Mouse (Mus musculus): ENCODE results near the gene Meis1. TPM values are rescaled to one million over a fixed set of nuclear protein-coding genes. Genes with fewer than 3 reads are reported as not detected.

The Meis1 gene
- total RNA-seq, 2 experiments from 2014 or later: 3.5 to 8.0 TPM

- no peak for ATAC-seq (replicated peaks; ENCODE audit: low FRiP score, poor library complexity, severe bottlenecking)
Observed at GRCm38 (mm10) chr11:19015731-19016461, 2.9 kb downstream of the Meis1 start.

GRCm38 (mm10) chr11:19015381-19015730 lies 3.4 kb downstream of the Meis1 start:
- ATAC-seq (replicated peaks; ENCODE audit: low FRiP score, poor library complexity, severe bottlenecking): no peak

GRCm38 (mm10) chr11:19014441-19015161 lies 4.2 kb downstream of the Meis1 start:
- ATAC-seq (replicated peaks; ENCODE audit: low FRiP score, poor library complexity, severe bottlenecking): no peak

- no peak for ATAC-seq (replicated peaks; ENCODE audit: low FRiP score, poor library complexity, severe bottlenecking)
Observed at GRCm38 (mm10) chr11:19014113-19014440, 4.7 kb downstream of the Meis1 start.

GRCm38 (mm10) chr11:19013141-19014112 lies 5.4 kb downstream of the Meis1 start:
- ATAC-seq (replicated peaks; ENCODE audit: low FRiP score, poor library complexity, severe bottlenecking): no peak

GRCm38 (mm10) chr11:19012463-19013115 lies 6.2 kb downstream of the Meis1 start:
- ATAC-seq (replicated peaks; ENCODE audit: low FRiP score, poor library complexity, severe bottlenecking): no peak

GRCm38 (mm10) chr11:19012001-19012400 lies 6.8 kb downstream of the Meis1 start:
- no peak for ATAC-seq (replicated peaks; ENCODE audit: low FRiP score, poor library complexity, severe bottlenecking)

GRCm38 (mm10) chr11:19011108-19011805 lies 7.5 kb downstream of the Meis1 start:
- no peak for ATAC-seq (replicated peaks; ENCODE audit: low FRiP score, poor library complexity, severe bottlenecking)

- no peak for ATAC-seq (replicated peaks; ENCODE audit: low FRiP score, poor library complexity, severe bottlenecking)
Observed at GRCm38 (mm10) chr11:19010396-19010811, 8.4 kb downstream of the Meis1 start.

GRCm38 (mm10) chr11:19009536-19010395 lies 9.0 kb downstream of the Meis1 start:
- ATAC-seq (replicated peaks; ENCODE audit: low FRiP score, poor library complexity, severe bottlenecking): no peak

GRCm38 (mm10) chr11:19008610-19009384 lies 10.0 kb downstream of the Meis1 start:
- no peak for ATAC-seq (replicated peaks; ENCODE audit: low FRiP score, poor library complexity, severe bottlenecking)

- no peak for ATAC-seq (replicated peaks; ENCODE audit: low FRiP score, poor library complexity, severe bottlenecking)
Observed at GRCm38 (mm10) chr11:19007541-19008424, 11.0 kb downstream of the Meis1 start.

GRCm38 (mm10) chr11:19007068-19007467 lies 11.7 kb downstream of the Meis1 start:
- no peak for ATAC-seq (replicated peaks; ENCODE audit: low FRiP score, poor library complexity, severe bottlenecking)

GRCm38 (mm10) chr11:19005913-19006693 lies 12.7 kb downstream of the Meis1 start:
- ATAC-seq (replicated peaks; ENCODE audit: low FRiP score, poor library complexity, severe bottlenecking): no peak

GRCm38 (mm10) chr11:19005007-19005912 lies 13.5 kb downstream of the Meis1 start:
- no peak for ATAC-seq (replicated peaks; ENCODE audit: low FRiP score, poor library complexity, severe bottlenecking)
